Mouse (Mus musculus) heart, embryonic 11.5 days (tissue): ENCODE measurements around the gene Malrd1. TPM values are rescaled to one million over a fixed set of nuclear protein-coding genes. Genes with fewer than 3 reads are reported as not detected.

Experiments
- ATAC-seq: fragments of 200-750 bp; cut with Nextera tagmentation; replicated peaks from 2 replicates; pipeline ENCODE4 v1.8.0; 2017; ENCODE audit warnings: moderate library complexity; ENCODE audit not compliant: insufficient number of reproducible peaks, low FRiP score, low TSS enrichment
- H3K27ac ChIP-seq: fragments of 300-500 bp; sonication (generic); 2 replicates; pipeline ENCODE4 v1.5.1; 2014; ENCODE audit warnings: mild to moderate bottlenecking, low read depth, low read length
- H3K27me3 ChIP-seq: fragments of 300-500 bp; sonication (generic); 2 replicates; pipeline ENCODE4 v1.6.1; 2014; ENCODE audit warnings: mild to moderate bottlenecking, low read length, mixed read lengths; ENCODE audit not compliant: control insufficient read depth, insufficient read depth
- H3K36me3 ChIP-seq: fragments of 300-500 bp; sonication (generic); 2 replicates; pipeline ENCODE4 v1.6.1; 2014; ENCODE audit warnings: mild to moderate bottlenecking, low read length, moderate library complexity, mixed read lengths; ENCODE audit not compliant: control insufficient read depth, insufficient read depth
- H3K4me1 ChIP-seq: fragments of 300-500 bp; sonication (generic); 2 replicates; pipeline ENCODE4 v1.6.1; 2014; ENCODE audit warnings: low read length; ENCODE audit not compliant: control insufficient read depth, insufficient read depth
- H3K4me2 ChIP-seq: fragments of 300-500 bp; sonication (generic); 2 replicates; pipeline ENCODE4 v1.6.1; 2014; ENCODE audit warnings: mild to moderate bottlenecking, moderate library complexity
- H3K4me3 ChIP-seq: fragments of 300-500 bp; sonication (generic); 2 replicates; pipeline ENCODE4 v1.5.1; 2014; ENCODE audit warnings: low read depth, low read length
- H3K9ac ChIP-seq: fragments of 300-500 bp; sonication (generic); 2 replicates; pipeline ENCODE4 v1.6.1; 2014; ENCODE audit warnings: mild to moderate bottlenecking, low read depth, low read length, moderate library complexity
- H3K9me3 ChIP-seq: fragments of 300-500 bp; sonication (generic); replicated peaks from 2 replicates; pipeline ENCODE4 v1.6.1; 2016; ENCODE audit warnings: low read length; ENCODE audit not compliant: control insufficient read depth
- WGBS: fragments of 180-500 bp; shearing (Covaris S2); extraction: QIAGEN DNeasy Blood & Tissue Kit; methylation state at CpG from one replicate; pipeline ENCODE4 v1.1.7; 2014; ENCODE audit not compliant: insufficient replicate concordance; 5-methylcytosine and 5-hydroxymethylcytosine counted together
- polyA plus RNA-seq: library from polyadenylated mRNA; unstranded; fragments of >200 nt; fragmentation: Nextera tagmentation; extraction: Ambion mirVana; gene quantifications from 2 replicates; pipeline ENCODE4 v1.2.1, GENCODE M21; 2014

Malrd1 gene
- polyA plus RNA-seq: not detected in 2 replicates

DNA sequence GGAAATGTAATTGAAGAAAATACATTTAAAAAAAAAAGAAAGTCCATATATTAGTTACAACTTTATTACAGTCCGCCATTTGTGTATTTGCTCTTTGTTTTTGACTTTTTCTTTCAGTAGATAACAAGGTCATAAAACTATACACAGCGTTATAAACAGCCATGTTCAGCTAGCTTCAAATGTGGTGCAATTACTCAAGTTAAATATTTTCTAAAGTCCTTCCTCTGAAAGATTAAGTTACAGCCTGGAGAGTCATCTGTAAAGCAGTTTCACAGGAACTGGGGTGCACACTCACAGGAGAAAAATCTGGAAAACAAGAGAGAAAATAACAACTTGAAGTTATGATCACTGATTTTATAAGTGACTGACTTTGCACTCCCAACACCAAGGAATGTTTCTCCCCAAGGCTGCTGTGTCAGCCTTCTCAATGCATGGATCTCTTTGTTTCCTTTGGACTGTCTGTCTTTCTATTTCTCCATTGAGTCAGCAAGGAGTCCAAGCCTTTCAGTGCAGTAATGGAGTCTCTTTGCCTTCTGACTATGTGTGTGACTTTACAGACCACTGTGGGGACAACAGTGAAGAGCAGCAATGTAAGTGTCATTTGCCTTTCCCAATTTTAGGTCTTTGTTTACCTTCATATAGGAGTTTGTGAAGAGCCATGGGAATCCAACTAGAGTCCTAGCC is at the start of gene Malrd1:
TSS of gene Malrd1 (plus strand) at position 239 of the 684 bp plus-strand sequence.
- H3K27me3 ChIP-seq: no peaks in the 10 kb centered on the region
- no peak within 1 kb of the TSS for H3K27ac ChIP-seq
- H3K36me3 ChIP-seq: no peaks in the 10 kb centered on the region
- H3K4me3 ChIP-seq: no peak within 1 kb of the TSS
- ATAC-seq: no peak
- H3K4me2 ChIP-seq: no peak within 1 kb of the TSS
- H3K4me1 ChIP-seq: no peaks in the 10 kb centered on the region
- H3K9ac ChIP-seq: no peak within 1 kb of the TSS
- H3K9me3 ChIP-seq: peaks cover 4% of the 10 kb centered on the region; the same call in 1 of the 2 replicates
- WGBS: 64% methylated on average over 2 of the region's 2 CpGs

DNA sequence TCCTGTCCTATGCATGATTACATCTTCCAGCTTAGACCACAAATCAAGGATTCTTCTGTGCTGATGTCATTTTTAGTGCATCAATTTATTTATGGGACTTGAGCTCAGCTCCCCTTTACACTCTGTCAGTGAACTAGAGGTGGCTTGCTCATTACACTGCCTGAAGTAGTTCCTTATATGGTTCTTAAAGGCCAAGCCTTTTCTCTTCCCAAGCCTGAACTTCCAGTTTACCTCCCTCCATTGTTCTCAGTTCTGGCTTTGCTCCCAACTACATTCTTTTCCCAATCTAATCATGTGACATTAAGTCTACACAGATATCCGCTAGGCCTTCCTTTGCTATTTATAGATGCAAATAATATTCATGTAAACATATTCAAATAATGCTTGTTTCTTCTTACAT is 12.4 kb downstream of the Malrd1 start:
- Histone ChIP-seq H3K36me3 (no peaks in the 10 kb centered on the region), H3K4me3 (no peak overlapping the region), H3K4me2 (no peak overlapping the region), H3K4me1 (no peaks in the 10 kb centered on the region), H3K9me3 (no peaks in the 10 kb centered on the region), H3K9ac (no peak overlapping the region), H3K27ac (no peak overlapping the region), H3K27me3 (no peaks in the 10 kb centered on the region)
- 60% methylated on average over 1 of the region's 1 CpGs for WGBS
- no peak for ATAC-seq

DNA sequence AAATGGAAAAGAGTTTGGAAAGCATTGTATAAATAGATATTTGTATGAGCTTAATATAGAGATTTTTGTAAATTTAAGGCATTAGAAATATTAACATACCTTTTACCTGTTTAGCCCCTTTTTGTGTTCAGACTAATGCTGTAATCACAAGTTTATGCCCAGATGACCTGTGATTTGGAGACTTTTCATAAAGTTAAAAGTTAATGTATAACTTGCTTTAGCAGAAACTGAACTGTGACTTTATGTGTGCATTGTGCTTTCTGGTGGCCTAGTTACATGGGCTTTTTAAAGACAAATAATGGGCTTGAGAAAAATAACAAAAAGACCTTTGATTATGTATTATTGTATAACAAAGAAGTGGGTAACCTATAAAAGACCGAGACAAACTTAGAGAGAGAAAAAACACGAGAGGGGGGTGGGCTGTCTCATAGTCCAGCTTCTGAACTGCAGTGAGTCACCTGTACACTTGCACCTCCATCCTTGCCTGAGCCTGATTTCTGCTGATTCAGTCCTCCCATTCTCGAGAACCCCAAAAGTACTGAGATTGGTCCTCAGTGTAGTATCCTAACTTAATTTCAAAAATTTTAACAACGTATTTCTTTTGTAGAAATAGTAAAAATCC is 87.2 kb downstream of the Malrd1 start:
- no peak overlapping the region for H3K27ac ChIP-seq
- 64% methylated on average over 4 of the region's 4 CpGs for WGBS
- no peak for ATAC-seq

DNA sequence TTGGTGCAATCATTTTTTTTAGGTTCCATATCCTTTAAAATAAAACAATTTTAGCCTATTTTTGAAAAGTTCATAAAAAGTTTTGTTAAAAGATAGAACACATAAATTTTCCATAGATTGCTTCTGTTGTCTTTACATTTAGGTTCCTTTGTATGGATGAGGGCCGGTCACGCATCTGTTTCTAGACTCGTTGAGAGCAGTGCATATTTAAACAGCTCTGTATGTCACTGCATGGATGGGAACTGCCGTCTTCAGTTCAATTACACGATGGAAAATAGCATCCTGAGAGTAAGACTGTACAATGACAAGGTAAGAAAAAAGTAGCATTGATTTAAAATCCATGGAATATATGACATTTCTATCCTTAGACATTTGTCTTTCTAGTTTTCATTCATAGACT is 87.7 kb downstream of the Malrd1 start:
- Histone ChIP-seq H3K4me3 (no peak overlapping the region), H3K9ac (no peak overlapping the region), H3K4me2 (no peak overlapping the region), H3K4me1 (no peaks in the 10 kb centered on the region), H3K36me3 (no peaks in the 10 kb centered on the region), H3K27me3 (no peaks in the 10 kb centered on the region), H3K9me3 (no peaks in the 10 kb centered on the region), H3K27ac (no peak overlapping the region)
- ATAC-seq: no peak
- 72% methylated on average over 5 of the region's 5 CpGs for WGBS

More for the DNA sequence above, 87.2 kb downstream of the Malrd1 start:
- no peak overlapping the region for H3K9ac ChIP-seq
- no peaks in the 10 kb centered on the region for H3K4me1 ChIP-seq
- no peak overlapping the region for H3K4me3 ChIP-seq
- H3K36me3 ChIP-seq: no peaks in the 10 kb centered on the region
- H3K27me3 ChIP-seq: no peaks in the 10 kb centered on the region
- no peak overlapping the region for H3K4me2 ChIP-seq
- H3K9me3 ChIP-seq: no peaks in the 10 kb centered on the region

DNA sequence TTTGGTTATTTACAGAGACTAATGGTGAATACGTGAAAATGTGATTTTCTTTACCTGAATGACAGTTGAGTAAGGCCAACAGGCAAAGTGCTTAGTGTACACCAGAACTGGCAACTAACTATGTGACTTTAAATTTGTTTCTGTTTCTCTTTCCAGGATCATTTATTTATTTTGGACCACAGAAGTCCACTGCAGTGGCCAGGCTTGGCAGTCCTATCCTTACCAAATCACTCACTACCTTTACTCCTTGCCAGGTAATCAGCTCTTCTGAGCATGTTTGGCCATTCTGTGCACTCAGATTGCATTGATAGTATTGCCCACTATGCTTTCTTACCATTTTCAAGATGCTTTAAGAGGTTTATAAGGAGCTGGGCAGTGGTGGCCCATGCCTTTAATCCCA is 109.5 kb downstream of the Malrd1 start:
- H3K9me3 ChIP-seq: no peaks in the 10 kb centered on the region
- H3K4me2 ChIP-seq: no peak overlapping the region
- no peaks in the 10 kb centered on the region for H3K36me3 ChIP-seq
- H3K9ac ChIP-seq: no peak overlapping the region
- H3K4me1 ChIP-seq: no peaks in the 10 kb centered on the region
- no peak overlapping the region for H3K27ac ChIP-seq
- WGBS: 88% methylated on average over 1 of the region's 1 CpGs
- no peak overlapping the region for H3K4me3 ChIP-seq
- ATAC-seq: no peak
- H3K27me3 ChIP-seq: no peaks in the 10 kb centered on the region

DNA sequence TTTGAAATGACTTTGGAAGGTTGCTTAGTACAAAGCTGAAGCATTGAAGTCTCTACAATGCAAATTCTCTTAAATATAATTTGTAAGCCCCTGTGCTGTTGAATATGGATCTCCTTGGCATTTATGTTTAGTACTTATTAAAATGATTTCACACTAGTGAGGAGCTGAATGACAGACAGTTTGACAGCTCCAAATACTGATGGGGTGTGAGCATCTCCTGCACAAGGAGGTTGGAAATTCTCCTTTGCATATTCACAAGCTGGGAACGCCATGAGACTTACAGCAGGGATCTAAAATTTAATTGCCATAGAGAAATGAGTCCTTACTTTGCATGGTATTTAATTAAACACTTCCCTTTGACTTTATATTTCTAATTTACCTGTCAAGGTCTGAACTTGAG is 117.6 kb downstream of the Malrd1 start:
- no peak for ATAC-seq
- Histone ChIP-seq H3K4me1 (no peaks in the 10 kb centered on the region), H3K27ac (no peak overlapping the region), H3K4me2 (no peak overlapping the region), H3K36me3 (no peaks in the 10 kb centered on the region), H3K4me3 (no peak overlapping the region), H3K27me3 (no peaks in the 10 kb centered on the region), H3K9ac (no peak overlapping the region), H3K9me3 (no peaks in the 10 kb centered on the region)
- 67% methylated on average over 1 of the region's 1 CpGs for WGBS

DNA sequence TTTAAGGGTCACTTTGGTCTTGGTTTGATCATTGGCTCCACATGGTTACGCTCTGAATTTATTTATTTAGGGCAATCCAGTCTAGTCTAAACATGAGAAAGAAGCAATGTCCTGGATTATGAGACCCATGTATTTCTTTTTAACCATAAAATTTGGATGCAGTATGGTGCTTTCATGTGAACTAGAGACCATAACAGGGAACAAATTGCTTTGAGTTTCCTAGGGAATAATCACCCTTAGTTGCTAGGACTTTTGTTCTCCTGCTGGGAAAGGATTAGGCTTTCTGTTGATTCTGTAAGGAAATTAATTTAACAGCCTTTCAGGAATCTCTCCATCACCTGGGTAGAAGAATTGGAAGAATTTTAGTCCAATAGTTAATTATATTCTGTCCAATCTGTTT is 130.1 kb downstream of the Malrd1 start:
- no peak overlapping the region for H3K27ac ChIP-seq
- no peaks in the 10 kb centered on the region for H3K4me1 ChIP-seq
- no peaks in the 10 kb centered on the region for H3K9me3 ChIP-seq
- ATAC-seq: no peak
- H3K4me3 ChIP-seq: no peak overlapping the region
- no peak overlapping the region for H3K4me2 ChIP-seq
- H3K9ac ChIP-seq: no peak overlapping the region
- no peaks in the 10 kb centered on the region for H3K27me3 ChIP-seq
- no peaks in the 10 kb centered on the region for H3K36me3 ChIP-seq
- WGBS: 77% methylated on average over 1 of the region's 1 CpGs

DNA sequence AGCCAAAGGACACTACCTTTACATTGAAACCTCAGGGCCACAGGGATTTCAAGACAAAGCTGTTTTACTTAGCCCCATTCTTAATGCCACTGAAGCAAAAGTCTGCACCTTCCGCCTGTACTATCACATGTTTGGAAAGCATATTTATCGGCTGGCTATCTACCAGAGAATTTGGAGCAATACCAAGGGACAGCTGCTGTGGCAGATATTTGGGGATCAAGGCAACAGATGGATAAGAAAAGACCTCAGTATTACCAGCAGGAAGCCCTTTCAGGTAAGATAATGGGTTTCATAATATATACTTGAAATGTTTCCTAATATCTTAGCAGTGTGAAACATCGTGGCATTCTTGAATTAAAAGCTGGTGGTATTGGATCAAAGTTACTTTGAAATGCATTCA is 176.7 kb downstream of the Malrd1 start:
- Histone ChIP-seq H3K4me3 (no peak overlapping the region), H3K9ac (no peak overlapping the region), H3K27ac (no peak overlapping the region), H3K4me2 (no peak overlapping the region), H3K27me3 (no peaks in the 10 kb centered on the region), H3K36me3 (no peaks in the 10 kb centered on the region), H3K4me1 (no peaks in the 10 kb centered on the region), H3K9me3 (no peaks in the 10 kb centered on the region)
- WGBS: 83% methylated on average over 3 of the region's 3 CpGs
- no peak for ATAC-seq

DNA sequence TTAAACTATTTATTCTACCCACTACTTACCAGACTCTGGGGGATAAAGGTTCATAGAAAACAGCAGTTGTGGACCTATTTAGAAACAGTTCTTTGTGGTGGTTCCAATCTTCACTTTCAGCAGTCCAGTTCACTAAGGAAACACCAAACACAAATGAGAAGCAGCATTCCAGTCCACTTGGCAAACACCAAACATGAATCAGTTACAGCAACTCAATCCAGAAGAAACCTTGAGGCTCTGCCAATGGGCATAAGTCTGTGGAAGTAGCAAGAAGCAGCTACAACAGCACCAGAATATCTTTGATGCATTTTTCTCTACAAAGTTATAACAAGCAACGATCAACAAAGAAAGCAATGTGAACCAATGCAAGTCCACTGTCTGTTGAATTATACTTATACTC is 214.7 kb downstream of the Malrd1 start:
- Histone ChIP-seq H3K27me3 (no peaks in the 10 kb centered on the region), H3K4me2 (no peak overlapping the region), H3K4me1 (no peaks in the 10 kb centered on the region), H3K9me3 (no peaks in the 10 kb centered on the region), H3K36me3 (no peaks in the 10 kb centered on the region), H3K27ac (no peak overlapping the region), H3K4me3 (no peak overlapping the region), H3K9ac (no peak overlapping the region)
- WGBS: 83% methylated on average over 1 of the region's 1 CpGs
- no peak for ATAC-seq
